Mouse (Mus musculus) left cerebral cortex, adult 2 months (tissue): ENCODE data around the gene Cacnb3. TPM values are rescaled to one million over a fixed set of nuclear protein-coding genes. Genes with fewer than 3 reads are reported as not detected.
A peak's percentile ranks its signal among the peaks of the same experiment; 100 is the strongest.

Source experiments
- DNase-seq, 2 experiments: peaks; one replicate each; pipeline ENCODE4 v3.0.0; 2021 to 2022; ENCODE audit warnings: low spot score in 2 of 2, mixed read lengths in 1 of 2; ENCODE audit errors: extremely low spot score in 1 of 2
- H3K27ac ChIP-seq: fragments of 200-600 bp; 2 replicates; pipeline ENCODE4 v1.8.1; 2022
- H3K4me3 ChIP-seq: fragments of 200-600 bp; 2 replicates; pipeline ENCODE4 v1.8.1; 2022
- CTCF ChIP-seq: fragments of 200-600 bp; IDR thresholded peaks from 2 replicates; pipeline ENCODE4 v1.8.1; 2022; ENCODE audit warnings: antibody characterized with exemption, mild to moderate bottlenecking, moderate library complexity
- intact Hi-C: fragments of 180-260 bp; cut with DNase I; formaldehyde crosslinking; loops from one replicate; pipeline ENCODE4 v1.15.1; 2025
- total RNA-seq, 2 experiments: library from RNA; stranded (reverse); gene quantifications; 2 replicates each; pipeline ENCODE4 v1.2.3; 2021

The Cacnb3 gene
- total RNA-seq, 2 experiments from 2014 or later, result 271 to 291 TPM

- DNase-seq, result no peak
- peak overlapping the region; percentile 7; the same call in 1 of the 2 replicates for H3K4me3 ChIP-seq
- intact Hi-C loops, result no loop called here
- no peak for TF ChIP-seq CTCF
- no peak overlapping the region for H3K27ac ChIP-seq
These were observed 28.3 kb upstream of the Cacnb3 start for GRCm38 (mm10) chr15:98602191-98602881.

DNA sequence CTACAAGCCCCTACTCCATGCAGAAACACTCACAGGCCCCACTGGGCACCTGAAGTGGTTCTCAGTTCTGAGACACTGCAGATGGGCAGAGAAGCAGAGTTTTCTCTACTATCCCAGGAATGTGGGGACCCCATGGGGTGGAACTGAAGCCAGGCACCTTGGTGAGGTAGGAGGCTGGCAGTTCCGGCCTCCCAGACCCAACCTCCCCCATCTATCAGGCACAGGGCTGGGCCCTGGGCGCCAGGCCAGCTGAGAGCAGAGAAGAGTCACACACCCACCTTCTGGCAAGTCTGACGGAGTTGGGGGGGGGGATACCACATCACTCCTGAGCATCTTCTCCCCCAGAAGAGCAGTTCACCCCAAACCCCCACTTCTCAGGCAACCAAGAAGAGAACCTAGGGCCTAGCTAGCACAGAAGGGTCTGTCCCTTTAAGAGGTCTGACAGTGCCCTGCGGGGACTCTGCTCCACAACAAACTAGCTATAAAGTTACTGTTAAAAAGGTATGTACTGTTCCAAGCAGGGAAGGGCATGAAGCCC is 27.6 kb upstream of the Cacnb3 start:
- H3K4me3 ChIP-seq, result peak overlapping the region; percentile 7; the same call in 1 of the 2 replicates
- intact Hi-C loops, result no loop called here
- no peak overlapping the region for H3K27ac ChIP-seq
- no peak for DNase-seq
- TF ChIP-seq CTCF, result no peak

DNA sequence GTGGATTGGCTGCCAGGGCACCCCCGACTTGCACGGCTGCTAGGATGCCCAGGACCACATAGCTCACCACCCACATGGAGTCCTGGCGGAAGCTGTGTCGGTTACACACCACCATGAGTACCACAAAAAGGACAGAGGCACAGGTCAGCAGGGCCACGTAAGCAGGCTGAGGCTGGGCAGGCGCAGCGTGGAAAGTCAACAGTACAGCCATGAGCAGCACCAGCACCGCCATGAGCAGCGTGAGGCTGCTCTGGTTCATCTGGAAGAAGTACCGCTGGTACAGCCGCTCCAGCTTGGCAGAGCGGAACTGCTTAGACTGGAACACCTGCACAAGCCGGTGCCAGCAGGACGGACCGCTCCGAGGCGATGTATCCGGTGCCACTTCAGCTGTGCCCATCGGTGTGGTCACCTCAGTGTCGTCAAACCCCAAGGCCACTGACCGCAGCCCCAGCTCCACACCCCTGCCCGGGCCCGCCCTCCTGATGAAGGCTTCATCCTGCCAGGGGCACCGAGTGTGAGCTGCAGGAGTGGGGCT is 26.5 kb upstream of the Cacnb3 start:
- H3K4me3 ChIP-seq, result no peak overlapping the region
- H3K27ac ChIP-seq, result no peak overlapping the region
- no peak for DNase-seq
- intact Hi-C loops, result no loop called here
- TF ChIP-seq CTCF, result no peak

DNA sequence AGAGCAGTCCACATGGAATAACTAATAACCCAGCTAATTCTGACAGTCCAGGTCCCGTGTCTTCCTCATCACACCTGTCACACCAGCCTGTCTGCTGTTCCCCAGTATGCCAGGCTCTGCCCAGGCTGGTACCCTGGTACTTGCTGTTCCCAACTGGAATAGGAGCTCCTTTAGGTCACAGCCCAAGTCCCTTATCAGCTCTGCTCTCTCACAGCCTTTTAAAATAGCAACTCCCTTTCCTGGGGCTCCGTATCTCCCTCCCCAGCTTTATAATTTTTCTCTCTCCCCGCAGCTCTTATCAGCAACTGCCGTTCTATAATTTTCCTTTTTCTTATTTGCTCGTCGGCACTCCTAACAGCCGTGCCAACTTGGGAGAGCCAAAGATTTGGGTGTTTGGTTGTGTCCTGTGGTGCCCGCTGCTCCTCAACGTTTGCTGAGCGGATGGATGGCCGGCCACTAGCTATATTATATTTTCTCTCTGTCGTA is 24.5 kb upstream of the Cacnb3 start:
- Histone ChIP-seq H3K27ac (no peak overlapping the region), H3K4me3 (no peak overlapping the region)
- TF ChIP-seq CTCF, result no peak
- intact Hi-C loops, result no loop called here
- no peak for DNase-seq

- intact Hi-C loops, result no loop called here
- no peak for TF ChIP-seq CTCF
These were observed 23.9 kb upstream of the Cacnb3 start for GRCm38 (mm10) chr15:98606739-98607138.

DNA sequence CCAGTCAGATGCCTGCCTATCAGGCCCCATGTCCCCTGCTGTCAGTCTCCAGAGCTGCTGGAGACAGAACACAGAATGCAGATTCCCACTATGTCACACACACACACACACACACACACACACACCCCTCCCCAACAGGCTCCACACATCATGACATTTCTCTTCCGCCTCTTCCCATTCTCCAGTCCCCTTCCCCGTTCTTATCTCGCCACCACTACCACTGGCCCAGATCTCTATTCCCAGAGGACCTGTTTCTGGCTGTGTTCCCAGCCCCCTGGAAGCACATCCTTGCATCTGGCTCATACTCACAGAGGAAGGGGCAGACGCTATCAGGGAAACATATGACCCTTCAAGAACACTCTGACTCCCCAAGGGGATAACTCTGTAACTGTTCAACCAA is 23.1 kb upstream of the Cacnb3 start:
- TF ChIP-seq CTCF, result no peak
- no peak overlapping the region; the same call in 1 of the 2 replicates for H3K4me3 ChIP-seq
- intact Hi-C loops, result no loop called here
- DNase-seq, result no peak
- no peak overlapping the region for H3K27ac ChIP-seq

More at GRCm38 (mm10) chr15:98606739-98607138, 23.9 kb upstream of the Cacnb3 start:
- Histone ChIP-seq H3K27ac (no peak overlapping the region), H3K4me3 (0 out of 2 replicates have a peak overlapping the region, but pooled peaks have one; percentile 13)
- no peak for DNase-seq

GRCm38 (mm10) chr15:98608058-98608783 is 22.4 kb upstream of the Cacnb3 start:
- peak overlapping the region; percentile 16 for H3K27ac ChIP-seq
- TF ChIP-seq CTCF, result no peak
- peak overlapping the region; percentile 91 for H3K4me3 ChIP-seq
- DNase-seq, result no peak
- intact Hi-C loops, result no loop called here

- no peak for TF ChIP-seq CTCF
- peak overlapping the region; percentile 91 for H3K4me3 ChIP-seq
- peak overlapping the region; percentile 16 for H3K27ac ChIP-seq
- intact Hi-C loops, result no loop called here
- DNase-seq, result no peak
These were observed 21.8 kb upstream of the Cacnb3 start for GRCm38 (mm10) chr15:98608784-98609250.

- peak within 1 kb of the TSS; percentile 97 for H3K27ac ChIP-seq
- intact Hi-C loops, result no loop called here
- TF ChIP-seq CTCF, result no peak
These were observed 21.1 kb upstream of the Cacnb3 start, which contains the start of gene Adcy6 for GRCm38 (mm10) chr15:98609331-98610130. Adcy6 (minus strand) TSS chr15:98610076.

DNA sequence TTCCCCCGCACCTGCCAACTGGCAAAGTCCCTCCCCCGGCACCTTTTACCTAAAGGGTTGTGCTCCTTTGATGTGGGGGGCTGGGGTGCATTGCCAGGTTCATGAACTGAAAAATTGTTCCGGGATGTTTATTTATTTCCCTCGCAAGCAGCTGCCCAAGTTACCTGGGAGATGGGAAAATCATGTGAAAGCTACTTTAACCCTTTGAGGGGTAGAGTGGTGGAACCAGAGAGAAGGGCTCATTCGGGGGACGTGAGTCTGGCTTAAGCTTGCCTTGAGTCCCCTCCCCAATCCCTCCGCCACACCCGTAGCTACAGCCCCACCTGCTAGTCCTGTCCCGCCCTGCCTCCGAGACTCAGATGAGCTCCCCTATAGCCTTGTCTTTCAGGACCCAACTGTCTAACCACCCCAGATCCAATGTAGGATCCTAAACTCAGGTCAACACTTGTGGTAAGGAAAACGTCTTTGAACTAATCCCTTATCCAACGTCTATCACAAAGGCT is 20.5 kb upstream of the Cacnb3 start:
- peak overlapping the region; percentile 97 for H3K27ac ChIP-seq

More at GRCm38 (mm10) chr15:98609331-98610130, 21.1 kb upstream of the Cacnb3 start, which contains the start of gene Adcy6:
- peak; percentile 73 for DNase-seq
- H3K4me3 ChIP-seq, result peak within 1 kb of the TSS; percentile 91

GRCm38 (mm10) chr15:98612229-98612628 is 18.4 kb upstream of the Cacnb3 start:
- no peak for DNase-seq
- H3K4me3 ChIP-seq, result no peak overlapping the region
- intact Hi-C loops, result no loop called here
- no peak for TF ChIP-seq CTCF
- no peak overlapping the region for H3K27ac ChIP-seq

More for the DNA sequence above, 20.5 kb upstream of the Cacnb3 start:
- DNase-seq, result no peak
- intact Hi-C loops, result no loop called here
- no peak for TF ChIP-seq CTCF
- H3K4me3 ChIP-seq, result peak overlapping the region; percentile 91
